Mouse (Mus musculus): Measurements from ENCODE around the gene Itpr2. TPM values are rescaled to one million over a fixed set of nuclear protein-coding genes. Genes with fewer than 3 reads are reported as not detected.

Itpr2 gene
- polyA plus RNA-seq, 2 experiments = 0.64 to 1.7 TPM

- ATAC-seq (ENCODE audit: insufficient read depth) (no peak), DNase-seq (ENCODE audit: low read depth in 3 of 3, low spot score in 3 of 3) (no peak)
- no peak overlapping the region for H3K27ac ChIP-seq
- H3K9me3 ChIP-seq (ENCODE audit: control insufficient read depth, low read length) = no peaks in the 10 kb centered on the region
- no peaks in the 10 kb centered on the region for H3K36me3 ChIP-seq (replicated peaks; ENCODE audit: control insufficient read depth, insufficient read depth, low read depth)
- no peak overlapping the region for H3K4me2 ChIP-seq (ENCODE audit: low read depth)
- no peak for TF ChIP-seq CTCF (IDR thresholded peaks at IDR 0.05; ENCODE audit: low read depth)
- TF ChIP-seq EP300 (IDR thresholded peaks at IDR 0.05; ENCODE audit: low read depth) = no peak
- no peak overlapping the region for H3K4me3 ChIP-seq (ENCODE audit: insufficient read depth in 1 of 2, low read depth in 2 of 2, low read length in 2 of 2)
- H3K27me3 ChIP-seq (ENCODE audit: control insufficient read depth, insufficient read depth, low read length) = no peaks in the 10 kb centered on the region
- H3K4me1 ChIP-seq (replicated peaks; ENCODE audit: control insufficient read depth in 2 of 2, insufficient read depth in 2 of 2, low read length in 1 of 2) = no peaks in the 10 kb centered on the region; a peak in 1 of 4 replicates
- H3K9ac ChIP-seq (replicated peaks) = no peak overlapping the region
- 63% methylated on average over 2 of the region's 2 CpGs for WGBS (ENCODE audit: insufficient replicate concordance)
Measured at GRCm38 (mm10) chr6:146310210-146310609, 191.8 kb downstream of the Itpr2 start.

- Histone ChIP-seq H3K27me3 (ENCODE audit: control insufficient read depth, insufficient read depth, low read length) (no peaks in the 10 kb centered on the region), H3K4me3 (ENCODE audit: insufficient read depth in 1 of 2, low read depth in 2 of 2, low read length in 2 of 2) (no peak overlapping the region), H3K9me3 (ENCODE audit: control insufficient read depth, low read length) (no peaks in the 10 kb centered on the region), H3K27ac (no peak overlapping the region), H3K9ac (replicated peaks) (no peak overlapping the region), H3K36me3 (replicated peaks; ENCODE audit: control insufficient read depth, insufficient read depth, low read depth) (no peaks in the 10 kb centered on the region), H3K4me2 (ENCODE audit: low read depth) (no peak overlapping the region), H3K4me1 (replicated peaks; ENCODE audit: control insufficient read depth in 2 of 2, insufficient read depth in 2 of 2, low read length in 1 of 2) (no peaks in the 10 kb centered on the region; a peak in 1 of 4 replicates)
- DNase-seq (ENCODE audit: low read depth in 3 of 3, low spot score in 3 of 3) (no peak), ATAC-seq (ENCODE audit: insufficient read depth) (no peak)
- WGBS (ENCODE audit: insufficient replicate concordance) = 48% methylated on average over 1 of the region's 1 CpGs
- TF ChIP-seq EP300 (IDR thresholded peaks at IDR 0.05; ENCODE audit: low read depth) = no peak
- TF ChIP-seq CTCF (IDR thresholded peaks at IDR 0.05; ENCODE audit: low read depth) = no peak
Measured at GRCm38 (mm10) chr6:146309335-146309734, 192.7 kb downstream of the Itpr2 start.

- DNase-seq (ENCODE audit: low read depth in 3 of 3, low spot score in 3 of 3) = no peak
- TF ChIP-seq EP300 (IDR thresholded peaks at IDR 0.05; ENCODE audit: low read depth) = no peak
- no peak for TF ChIP-seq CTCF (IDR thresholded peaks at IDR 0.05; ENCODE audit: low read depth)
- no peak for ATAC-seq (ENCODE audit: insufficient read depth)
- Histone ChIP-seq H3K4me2 (ENCODE audit: low read depth) (no peak overlapping the region), H3K4me1 (replicated peaks; ENCODE audit: control insufficient read depth in 2 of 2, insufficient read depth in 2 of 2, low read length in 1 of 2) (no peaks in the 10 kb centered on the region; a peak in 1 of 4 replicates), H3K9me3 (ENCODE audit: control insufficient read depth, low read length) (no peaks in the 10 kb centered on the region), H3K27ac (no peak overlapping the region), H3K4me3 (ENCODE audit: insufficient read depth in 1 of 2, low read depth in 2 of 2, low read length in 2 of 2) (no peak overlapping the region), H3K9ac (replicated peaks) (no peak overlapping the region), H3K27me3 (ENCODE audit: control insufficient read depth, insufficient read depth, low read length) (no peaks in the 10 kb centered on the region), H3K36me3 (replicated peaks; ENCODE audit: control insufficient read depth, insufficient read depth, low read depth) (no peaks in the 10 kb centered on the region)
- WGBS (ENCODE audit: insufficient replicate concordance) = 27% methylated on average over 3 of the region's 3 CpGs
Measured at GRCm38 (mm10) chr6:146305995-146306394, 196.0 kb downstream of the Itpr2 start.

- H3K4me3 ChIP-seq (ENCODE audit: insufficient read depth in 1 of 2, low read depth in 2 of 2, low read length in 2 of 2) = no peak overlapping the region
- H3K9me3 ChIP-seq (ENCODE audit: control insufficient read depth, low read length) = no peaks in the 10 kb centered on the region
- TF ChIP-seq CTCF (IDR thresholded peaks at IDR 0.05; ENCODE audit: low read depth) (no peak), EP300 (IDR thresholded peaks at IDR 0.05; ENCODE audit: low read depth) (no peak)
- ATAC-seq (ENCODE audit: insufficient read depth) (no peak), DNase-seq (ENCODE audit: low read depth in 3 of 3, low spot score in 3 of 3) (no peak)
- no peaks in the 10 kb centered on the region for H3K27me3 ChIP-seq (ENCODE audit: control insufficient read depth, insufficient read depth, low read length)
- no peaks in the 10 kb centered on the region for H3K36me3 ChIP-seq (replicated peaks; ENCODE audit: control insufficient read depth, insufficient read depth, low read depth)
- H3K27ac ChIP-seq = no peak overlapping the region
- 78% methylated on average over 11 of the region's 11 CpGs for WGBS (ENCODE audit: insufficient replicate concordance)
- H3K4me1 ChIP-seq (replicated peaks; ENCODE audit: control insufficient read depth in 2 of 2, insufficient read depth in 2 of 2, low read length in 1 of 2) = no peaks in the 10 kb centered on the region
- H3K4me2 ChIP-seq (ENCODE audit: low read depth) = no peak overlapping the region
- H3K9ac ChIP-seq (replicated peaks) = no peak overlapping the region
Measured at GRCm38 (mm10) chr6:146304088-146304487, 197.9 kb downstream of the Itpr2 start.

GRCm38 (mm10) chr6:146303336-146303735, 198.7 kb downstream of the Itpr2 start:
- Histone ChIP-seq H3K9me3 (ENCODE audit: control insufficient read depth, low read length) (no peaks in the 10 kb centered on the region), H3K4me1 (replicated peaks; ENCODE audit: control insufficient read depth in 2 of 2, insufficient read depth in 2 of 2, low read length in 1 of 2) (no peaks in the 10 kb centered on the region), H3K36me3 (replicated peaks; ENCODE audit: control insufficient read depth, insufficient read depth, low read depth) (no peaks in the 10 kb centered on the region), H3K27me3 (ENCODE audit: control insufficient read depth, insufficient read depth, low read length) (no peaks in the 10 kb centered on the region), H3K4me3 (ENCODE audit: insufficient read depth in 1 of 2, low read depth in 2 of 2, low read length in 2 of 2) (no peak overlapping the region), H3K4me2 (ENCODE audit: low read depth) (no peak overlapping the region), H3K9ac (replicated peaks) (no peak overlapping the region), H3K27ac (no peak overlapping the region)
- ATAC-seq (ENCODE audit: insufficient read depth) = no peak
- DNase-seq (ENCODE audit: low read depth in 3 of 3, low spot score in 3 of 3) = no peak
- no peak for TF ChIP-seq CTCF (IDR thresholded peaks at IDR 0.05; ENCODE audit: low read depth)
- 71% methylated on average over 2 of the region's 2 CpGs for WGBS (ENCODE audit: insufficient replicate concordance)
